Mouse (Mus musculus) C2C12 (cell line): ENCODE results near the gene Grid1.

Experiments used
- CEBPB ChIP-seq: IDR thresholded peaks from one replicate; pipeline ENCODE4 v1.6.1; 2011; ENCODE audit warnings: low read depth, mild to moderate bottlenecking, control low read depth, moderate library complexity
- CTCF ChIP-seq: IDR thresholded peaks from one replicate; pipeline ENCODE4 v1.5.1; 2011; ENCODE audit not compliant: control insufficient read depth, insufficient read depth, insufficient read length
- FOSL1 ChIP-seq: IDR thresholded peaks from one replicate; pipeline ENCODE4 v1.8.0; 2011; ENCODE audit warnings: mild to moderate bottlenecking, low read length; ENCODE audit not compliant: poor library complexity, insufficient read depth, severe bottlenecking
- MAX ChIP-seq: IDR thresholded peaks from one replicate; pipeline ENCODE4 v1.6.1; 2011; ENCODE audit warnings: mild to moderate bottlenecking, control low read depth
- MYOD1 ChIP-seq: IDR thresholded peaks from one replicate; pipeline ENCODE4 v1.6.1; 2011; ENCODE audit warnings: low read depth; ENCODE audit not compliant: control insufficient read depth, insufficient read length
- USF1 ChIP-seq: IDR thresholded peaks from one replicate; pipeline ENCODE4 v1.6.1; 2011; ENCODE audit warnings: low read depth, mild to moderate bottlenecking, control low read depth, moderate library complexity

GRCm38 (mm10) chr14:34925021-34925420 is 105.1 kb downstream of the Grid1 start:
- TF ChIP-seq MAX (no peak), CTCF (no peak), MYOD1 (no peak), USF1 (no peak), CEBPB (no peak), FOSL1 (no peak)
